Mouse (Mus musculus): ENCODE results near the gene Klhl2.

The Klhl2 gene

DNA sequence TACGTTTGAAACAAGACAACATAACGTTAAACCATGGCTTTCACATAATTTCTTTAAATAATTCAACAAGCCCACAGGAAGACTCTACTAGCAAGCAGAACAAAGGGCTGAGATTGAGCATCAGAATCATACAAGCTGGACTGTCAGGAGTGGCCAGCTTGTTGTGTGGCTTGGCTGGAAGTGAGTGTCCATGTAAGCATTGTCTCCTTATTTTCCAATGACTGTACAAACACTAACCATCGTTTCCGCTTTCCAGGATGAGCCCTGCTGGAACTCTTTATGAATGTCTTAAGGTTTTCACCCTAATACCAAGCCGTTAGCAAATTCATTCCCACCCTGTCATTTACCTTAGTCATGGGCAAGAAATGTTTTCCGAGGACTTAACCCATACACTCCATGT is 159.0 kb downstream of the Klhl2 start:
- DNase-seq, result peak in 1 of 2 experiments; percentile 40

DNA sequence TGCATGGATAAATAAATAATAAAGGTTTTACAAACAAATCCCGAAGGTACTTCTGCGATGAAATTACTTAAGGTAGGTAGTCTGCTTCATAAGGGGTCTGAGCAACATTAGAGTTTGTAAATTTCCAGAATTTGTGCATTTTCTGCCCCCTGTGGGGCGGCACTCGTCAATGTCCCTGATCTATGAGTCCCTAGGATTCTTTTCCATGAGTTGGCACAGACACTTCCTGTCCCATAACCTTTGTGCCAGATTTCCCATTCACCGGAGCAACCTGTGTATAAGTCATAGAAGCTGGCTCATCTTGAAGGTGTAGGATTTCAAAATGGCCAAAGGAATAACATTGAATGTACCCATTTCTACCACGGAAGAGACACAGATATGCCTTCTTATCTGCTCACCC is 159.5 kb downstream of the Klhl2 start:
- DNase-seq, result peak in 1 of 2 experiments; percentile 12
